Mouse (Mus musculus) MEL-GATA-1-ER (cell line): ENCODE results near the gene Aph1b.
"Not testable (repeated sequence)": the region's sequence is repeated elsewhere in the genome, so short reads cannot be mapped to it uniquely, and the experiment has no call there.

Experiments used
- DNase-seq: peaks from one replicate; pipeline ENCODE4 v3.0.0-alpha.2; 2012; ENCODE audit warnings: low read depth; ENCODE audit errors: extremely low read depth

The Aph1b gene

GRCm38 (mm10) chr9:66795464-66796324 is at the start of gene Aph1b:
Aph1b (minus strand) TSS chr9:66795490.
- DNase-seq = peak; percentile 96

GRCm38 (mm10) chr9:66835097-66835480 is 39.8 kb upstream of the Aph1b start:
- no peak for DNase-seq

- DNase-seq = peak; percentile 93
Observed at GRCm38 (mm10) chr9:66834318-66835096, 39.2 kb upstream of the Aph1b start, which contains the start of gene Aph1c. Aph1c (minus strand) TSS chr9:66834726.

GRCm38 (mm10) chr9:66833851-66834250 is 38.6 kb upstream of the Aph1b start:
- DNase-seq = no peak

GRCm38 (mm10) chr9:66832366-66832908 is 37.1 kb upstream of the Aph1b start:
- DNase-seq = no peak

- peak; percentile 53 for DNase-seq
Observed at GRCm38 (mm10) chr9:66825990-66826389, 30.7 kb upstream of the Aph1b start.

GRCm38 (mm10) chr9:66822255-66822654 is 27.0 kb upstream of the Aph1b start:
- DNase-seq = not testable (repeated sequence)

GRCm38 (mm10) chr9:66820996-66821395 is 25.7 kb upstream of the Aph1b start:
- DNase-seq = no peak

- no peak for DNase-seq
Observed at GRCm38 (mm10) chr9:66813392-66813791, 18.1 kb upstream of the Aph1b start.

GRCm38 (mm10) chr9:66805951-66806350 is 10.7 kb upstream of the Aph1b start:
- not testable (repeated sequence) for DNase-seq

GRCm38 (mm10) chr9:66801947-66802346 is 6.7 kb upstream of the Aph1b start:
- DNase-seq = no peak

GRCm38 (mm10) chr9:66796739-66797138 is 1.4 kb upstream of the Aph1b start, which contains the start of gene Gm10647:
Gm10647 (plus strand) TSS chr9:66797039.
- DNase-seq = no peak

- no peak for DNase-seq
Observed at GRCm38 (mm10) chr9:66794629-66795463, 444 bp downstream of the Aph1b start.

- DNase-seq = peak; percentile 16
Observed at GRCm38 (mm10) chr9:66787821-66788220, 7.5 kb downstream of the Aph1b start.

GRCm38 (mm10) chr9:66784552-66784951 is 10.7 kb downstream of the Aph1b start:
- not testable (repeated sequence) for DNase-seq

- no peak for DNase-seq
Observed at GRCm38 (mm10) chr9:66770701-66771100, 24.6 kb downstream of the Aph1b start.

- DNase-seq = no peak
Observed at GRCm38 (mm10) chr9:66769275-66769674, 26.0 kb downstream of the Aph1b start.

- no peak for DNase-seq
Observed at GRCm38 (mm10) chr9:66768721-66769120, 26.6 kb downstream of the Aph1b start.

- no peak for DNase-seq
Observed at GRCm38 (mm10) chr9:66760991-66761390, 34.3 kb downstream of the Aph1b start.

GRCm38 (mm10) chr9:66752849-66753248 is 42.4 kb downstream of the Aph1b start:
- no peak for DNase-seq

- DNase-seq = no peak
Observed at GRCm38 (mm10) chr9:66748390-66748789, 46.9 kb downstream of the Aph1b start.
